Mouse (Mus musculus) yolk sac, embryonic 10.5 days (tissue): Measurements from ENCODE around the gene Gstt3.
"Not testable (repeated sequence)": the region's sequence is repeated elsewhere in the genome, so short reads cannot be mapped to it uniquely, and the experiment has no call there.

ENCODE experiments used
- DNase-seq: peaks from one replicate; pipeline ENCODE4 v3.0.0-alpha.2; 2017; ENCODE audit warnings: low spot score

Gstt3 gene

GRCm38 (mm10) chr10:75779206-75780174, 1.7 kb downstream of the Gstt3 start:
- DNase-seq: peak; percentile 13

GRCm38 (mm10) chr10:75777885-75778284, 3.3 kb downstream of the Gstt3 start:
- DNase-seq: no peak

GRCm38 (mm10) chr10:75776562-75776961, 4.7 kb downstream of the Gstt3 start:
- no peak for DNase-seq

GRCm38 (mm10) chr10:75774587-75774986, 6.6 kb downstream of the Gstt3 start:
- no peak for DNase-seq

GRCm38 (mm10) chr10:75774102-75774501, 7.1 kb downstream of the Gstt3 start:
- no peak for DNase-seq

GRCm38 (mm10) chr10:75772795-75773664, 8.2 kb downstream of the Gstt3 start, which contains the start of gene Ddt:
Gene Ddt, minus strand, starts transcription at chr10:75773414.
- peak; percentile 95 for DNase-seq

GRCm38 (mm10) chr10:75767756-75768155, 13.5 kb downstream of the Gstt3 start:
- not testable (repeated sequence) for DNase-seq

GRCm38 (mm10) chr10:75766856-75767255, 14.4 kb downstream of the Gstt3 start:
- no peak for DNase-seq

- peak; percentile 75 for DNase-seq
These were observed 16.4 kb downstream of the Gstt3 start for GRCm38 (mm10) chr10:75764519-75765473.

GRCm38 (mm10) chr10:75763682-75764518, 17.3 kb downstream of the Gstt3 start, which contains the start of gene Cabin1:
Gene Cabin1, minus strand, starts transcription at chr10:75764341.
- peak; percentile 98 for DNase-seq

- DNase-seq: no peak
These were observed 18.8 kb downstream of the Gstt3 start for GRCm38 (mm10) chr10:75762413-75762812.

- DNase-seq: no peak
These were observed 20.9 kb downstream of the Gstt3 start for GRCm38 (mm10) chr10:75760311-75760710.

GRCm38 (mm10) chr10:75756719-75757118, 24.5 kb downstream of the Gstt3 start:
- no peak for DNase-seq

GRCm38 (mm10) chr10:75744017-75744416, 37.2 kb downstream of the Gstt3 start:
- peak; percentile 49 for DNase-seq

- no peak for DNase-seq
These were observed 37.8 kb downstream of the Gstt3 start for GRCm38 (mm10) chr10:75743369-75743768.

GRCm38 (mm10) chr10:75740866-75741265, 40.3 kb downstream of the Gstt3 start:
- no peak for DNase-seq

- DNase-seq: no peak
These were observed 55.8 kb downstream of the Gstt3 start for GRCm38 (mm10) chr10:75725449-75725848.
